Mouse (Mus musculus): ENCODE results near the gene Ifit3b.

DNA sequence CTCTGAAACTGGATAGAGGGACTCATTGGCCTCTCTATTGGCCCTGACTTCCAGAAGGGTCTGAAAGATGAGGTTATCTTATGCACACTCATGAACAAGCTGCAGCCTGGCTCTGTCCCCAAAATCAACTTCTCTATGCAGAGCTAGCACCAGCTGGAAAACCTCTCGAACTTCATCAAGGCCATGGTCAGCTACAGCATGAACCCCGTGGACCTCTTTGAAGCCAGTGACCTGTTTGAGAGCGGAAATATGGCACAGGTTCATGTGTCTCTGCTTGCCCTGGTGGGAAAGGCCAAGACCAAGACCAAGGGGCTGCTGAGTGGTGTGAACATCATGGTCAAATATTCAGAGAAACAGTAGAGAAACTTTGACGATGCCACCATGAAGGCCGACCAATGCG is 16.0 kb downstream of the Ifit3b start:
- no peak for TF ChIP-seq EP300 (IDR thresholded peaks at IDR 0.05)
- TF ChIP-seq CTCF (IDR thresholded peaks at IDR 0.05): no peak

Measured in lung, postnatal 0 days (tissue).